Mouse (Mus musculus) heart, postnatal 0 days (tissue): ENCODE results near the gene Flnb.

ENCODE experiments used
- CTCF ChIP-seq: IDR thresholded peaks from 2 replicates; pipeline ENCODE4 v1.5.1; 2016; ENCODE audit warnings: antibody characterized with exemption, control low read depth, low read depth
- EP300 ChIP-seq: IDR thresholded peaks from 2 replicates; pipeline ENCODE4 v1.6.1; 2016; ENCODE audit warnings: antibody characterized with exemption, low read depth

GRCm38 (mm10) chr14:7943801-7944135 lies 126.0 kb downstream of the Flnb start:
- TF ChIP-seq CTCF = no peak
- TF ChIP-seq EP300 = no peak
